ENCODE assay signal across 7 mouse cellular contexts in genomic region chrX:73660284-73660665, GRCm38 (mm10). TPM values are rescaled to one million over a fixed set of nuclear protein-coding genes. Genes with fewer than 3 reads are reported as not detected.
DNase-seq lines count a peak whose midpoint lies in the region; ATAC-seq lines count a peak whose summit lies in the region.

No protein-coding gene starts in this region.

- no peak for ATAC-seq in liver, embryonic 11.5 days (replicated peaks; ENCODE audit: low FRiP score)
- no peak for ATAC-seq in forebrain, embryonic 12.5 days (ENCODE audit: low FRiP score)
- ATAC-seq in intestine, embryonic 16.5 days = no peak
- peak; percentile 19; the same call in 1 of the 2 replicates for ATAC-seq in neural tube, embryonic 14.5 days (ENCODE audit: low read depth)

- H3K4me3 ChIP-seq in liver, embryonic 11.5 days (ENCODE audit: low read depth, low read length) = peak overlapping the region; percentile 45
- peak overlapping the region; percentile 50 for H3K4me3 ChIP-seq in forebrain, embryonic 12.5 days (replicated peaks)
- peak overlapping the region; percentile 49 for H3K4me3 ChIP-seq in intestine, embryonic 16.5 days (ENCODE audit: low read length)
- peak overlapping the region; percentile 46 for H3K4me3 ChIP-seq in neural tube, embryonic 14.5 days (ENCODE audit: low read depth, low read length)

- peak overlapping the region; percentile 25; the same call in 1 of the 2 replicates for H3K9ac ChIP-seq in liver, embryonic 11.5 days (ENCODE audit: low read depth, low read length)
- H3K9ac ChIP-seq in forebrain, embryonic 12.5 days = peak overlapping the region; percentile 59; the same call in 1 of the 2 replicates
- peak overlapping the region; percentile 61 for H3K9ac ChIP-seq in intestine, embryonic 16.5 days (ENCODE audit: low read depth, low read length)
- peak overlapping the region; percentile 58 for H3K9ac ChIP-seq in neural tube, embryonic 14.5 days (replicated peaks; ENCODE audit: low read depth, low read length)

- H3K9me3 ChIP-seq in liver, embryonic 11.5 days (ENCODE audit: control insufficient read depth, low read length) = no peaks in the 10 kb centered on the region
- H3K9me3 ChIP-seq in forebrain, embryonic 12.5 days = no peaks in the 10 kb centered on the region
- H3K9me3 ChIP-seq in intestine, embryonic 16.5 days (ENCODE audit: control insufficient read depth, low read length) = no peaks in the 10 kb centered on the region
- H3K9me3 ChIP-seq in neural tube, embryonic 14.5 days (ENCODE audit: control insufficient read depth, low read length) = no peaks in the 10 kb centered on the region

- no peak overlapping the region for H3K27ac ChIP-seq in liver, embryonic 11.5 days (ENCODE audit: low read depth, low read length)
- no peak overlapping the region for H3K27ac ChIP-seq in forebrain, embryonic 12.5 days
- H3K27ac ChIP-seq in intestine, embryonic 16.5 days (ENCODE audit: low read length) = no peak overlapping the region
- H3K27ac ChIP-seq in neural tube, embryonic 14.5 days (ENCODE audit: low read depth, low read length) = peak overlapping the region; percentile 52; the same call in 1 of the 2 replicates

- no peaks in the 10 kb centered on the region for H3K4me1 ChIP-seq in liver, embryonic 11.5 days (replicated peaks; ENCODE audit: control insufficient read depth, insufficient read depth, low read length)
- H3K4me1 ChIP-seq in forebrain, embryonic 12.5 days = peaks cover 15% of the 10 kb centered on the region
- H3K4me1 ChIP-seq in intestine, embryonic 16.5 days (ENCODE audit: control insufficient read depth, insufficient read depth, low read length) = no peaks in the 10 kb centered on the region
- H3K4me1 ChIP-seq in neural tube, embryonic 14.5 days (ENCODE audit: control insufficient read depth, insufficient read depth, low read length) = no peaks in the 10 kb centered on the region

- no peaks in the 10 kb centered on the region for H3K36me3 ChIP-seq in liver, embryonic 11.5 days (ENCODE audit: control insufficient read depth, insufficient read depth, low read length)
- no peaks in the 10 kb centered on the region for H3K36me3 ChIP-seq in forebrain, embryonic 12.5 days (replicated peaks)
- H3K36me3 ChIP-seq in intestine, embryonic 16.5 days (ENCODE audit: control insufficient read depth, insufficient read depth, low read length) = no peaks in the 10 kb centered on the region
- no peaks in the 10 kb centered on the region for H3K36me3 ChIP-seq in neural tube, embryonic 14.5 days (ENCODE audit: control insufficient read depth, insufficient read depth, low read length)

- peak overlapping the region; percentile 71 for H3K4me2 ChIP-seq in liver, embryonic 11.5 days
- peak overlapping the region; percentile 75 for H3K4me2 ChIP-seq in forebrain, embryonic 12.5 days
- peak overlapping the region; percentile 82 for H3K4me2 ChIP-seq in intestine, embryonic 16.5 days (ENCODE audit: low read depth, low read length)
- H3K4me2 ChIP-seq in neural tube, embryonic 14.5 days (ENCODE audit: low read depth, low read length) = peak overlapping the region; percentile 51

- DNase-seq in liver, embryonic 11.5 days (ENCODE audit: low spot score) = no peak
- DNase-seq in liver = no peak
- DNase-seq in urinary bladder, postnatal 14 days (ENCODE audit: low spot score) = no peak
- no peak for DNase-seq in urinary bladder, postnatal 25 days (ENCODE audit: low spot score)

- 68% methylated on average over 2 of the region's 3 CpGs for WGBS in liver, embryonic 11.5 days
- 65% methylated on average over 3 of the region's 3 CpGs for WGBS in forebrain, embryonic 12.5 days
- WGBS in intestine, embryonic 16.5 days = 67% methylated on average over 3 of the region's 3 CpGs
- 29% methylated on average over 3 of the region's 3 CpGs for WGBS in neural tube, embryonic 14.5 days

- H3K27me3 ChIP-seq in liver, embryonic 11.5 days (replicated peaks; ENCODE audit: control insufficient read depth, insufficient read depth, low read length) = peaks cover 7% of the 10 kb centered on the region
- no peaks in the 10 kb centered on the region for H3K27me3 ChIP-seq in forebrain, embryonic 12.5 days
- H3K27me3 ChIP-seq in intestine, embryonic 16.5 days (replicated peaks; ENCODE audit: control insufficient read depth, insufficient read depth, low read length) = no peaks in the 10 kb centered on the region
- no peaks in the 10 kb centered on the region for H3K27me3 ChIP-seq in neural tube, embryonic 14.5 days (ENCODE audit: control insufficient read depth, insufficient read depth, low read length)

RNA-seq across cellular contexts. Expression of gene Pnck, which starts 0.4 kb away (rescaled TPM):
- 2.2 and 2.3 TPM in 2 replicates for polyA plus RNA-seq in liver, embryonic 11.5 days (2014; fragmentation: Nextera tagmentation; extraction: Ambion mirVana)
- 31.2 and 32.1 TPM in 2 replicates for polyA plus RNA-seq in forebrain, embryonic 12.5 days (2016; fragmentation: Nextera tagmentation; extraction: Ambion mirVana)
- polyA plus RNA-seq in intestine, embryonic 16.5 days (2015; fragmentation: Nextera tagmentation; extraction: Ambion mirVana) = 9.8 and 11.4 TPM in 2 replicates
- polyA plus RNA-seq in neural tube, embryonic 14.5 days (2014; fragmentation: Nextera tagmentation; extraction: Ambion mirVana) = 142 and 186 TPM in 2 replicates

RNA-seq across cellular contexts. Expression of gene Slc6a8, which starts 12.7 kb away (rescaled TPM):
- polyA plus RNA-seq in liver, embryonic 11.5 days (2014; fragmentation: Nextera tagmentation; extraction: Ambion mirVana) = 2.2 and 2.4 TPM in 2 replicates
- polyA plus RNA-seq in forebrain, embryonic 12.5 days (2016; fragmentation: Nextera tagmentation; extraction: Ambion mirVana) = 7.5 and 8.0 TPM in 2 replicates
- 7.4 and 9.2 TPM in 2 replicates for polyA plus RNA-seq in intestine, embryonic 16.5 days (2015; fragmentation: Nextera tagmentation; extraction: Ambion mirVana)
- 9.7 and 11.6 TPM in 2 replicates for polyA plus RNA-seq in neural tube, embryonic 14.5 days (2014; fragmentation: Nextera tagmentation; extraction: Ambion mirVana)

RNA-seq across cellular contexts. Expression of gene Dusp9, which starts 21.1 kb away (rescaled TPM):
- polyA plus RNA-seq in liver, embryonic 11.5 days (2014; fragmentation: Nextera tagmentation; extraction: Ambion mirVana) = 20.6 and 30.7 TPM in 2 replicates
- polyA plus RNA-seq in forebrain, embryonic 12.5 days (2016; fragmentation: Nextera tagmentation; extraction: Ambion mirVana) = 3.7 and 5.4 TPM in 2 replicates
- 6.7 and 7.3 TPM in 2 replicates for polyA plus RNA-seq in intestine, embryonic 16.5 days (2015; fragmentation: Nextera tagmentation; extraction: Ambion mirVana)
- 0.19 and 0.31 TPM in 2 replicates for polyA plus RNA-seq in neural tube, embryonic 14.5 days (2014; fragmentation: Nextera tagmentation; extraction: Ambion mirVana)

RNA-seq across cellular contexts. Expression of gene Bcap31, which starts 55.7 kb away (rescaled TPM):
- polyA plus RNA-seq in liver, embryonic 11.5 days (2014; fragmentation: Nextera tagmentation; extraction: Ambion mirVana) = 258 and 265 TPM in 2 replicates
- 105 and 117 TPM in 2 replicates for polyA plus RNA-seq in forebrain, embryonic 12.5 days (2016; fragmentation: Nextera tagmentation; extraction: Ambion mirVana)
- 325 and 331 TPM in 2 replicates for polyA plus RNA-seq in intestine, embryonic 16.5 days (2015; fragmentation: Nextera tagmentation; extraction: Ambion mirVana)
- 112 and 132 TPM in 2 replicates for polyA plus RNA-seq in neural tube, embryonic 14.5 days (2014; fragmentation: Nextera tagmentation; extraction: Ambion mirVana)

RNA-seq across cellular contexts. Expression of gene Abcd1, which starts 56.1 kb away (rescaled TPM):
- 13.0 and 13.3 TPM in 2 replicates for polyA plus RNA-seq in liver, embryonic 11.5 days (2014; fragmentation: Nextera tagmentation; extraction: Ambion mirVana)
- polyA plus RNA-seq in forebrain, embryonic 12.5 days (2016; fragmentation: Nextera tagmentation; extraction: Ambion mirVana) = 9.2 and 10.4 TPM in 2 replicates
- polyA plus RNA-seq in intestine, embryonic 16.5 days (2015; fragmentation: Nextera tagmentation; extraction: Ambion mirVana) = 25.6 and 31.0 TPM in 2 replicates
- 9.2 and 10.2 TPM in 2 replicates for polyA plus RNA-seq in neural tube, embryonic 14.5 days (2014; fragmentation: Nextera tagmentation; extraction: Ambion mirVana)
